Mouse (Mus musculus) lung, embryonic 16.5 days (tissue): ENCODE measurements around the gene Osbpl2. TPM values are rescaled to one million over a fixed set of nuclear protein-coding genes. Genes with fewer than 3 reads are reported as not detected.

Experiments
- ATAC-seq: fragments of 200-750 bp; cut with Nextera tagmentation; 2 replicates; pipeline ENCODE4 v1.8.0; 2017; ENCODE audit warnings: low read depth, mild to moderate bottlenecking, moderate library complexity
- H3K27ac ChIP-seq: fragments of 300-500 bp; sonication (generic); 2 replicates; pipeline ENCODE4 v1.5.1; 2014; ENCODE audit warnings: mild to moderate bottlenecking, control low read depth, low read length
- H3K27me3 ChIP-seq: fragments of 300-500 bp; sonication (generic); 2 replicates; pipeline ENCODE4 v1.6.1; 2014; ENCODE audit warnings: low read depth, low read length, mixed read lengths; ENCODE audit not compliant: control insufficient read depth, insufficient read depth
- H3K36me3 ChIP-seq: fragments of 300-500 bp; sonication (generic); 2 replicates; pipeline ENCODE4 v1.6.1; 2014; ENCODE audit warnings: low read length; ENCODE audit not compliant: control insufficient read depth, insufficient read depth
- H3K4me1 ChIP-seq: fragments of 300-500 bp; sonication (generic); replicated peaks from 2 replicates; pipeline ENCODE4 v1.6.1; 2014; ENCODE audit warnings: low read length, mixed read lengths; ENCODE audit not compliant: control insufficient read depth, insufficient read depth
- H3K4me2 ChIP-seq: fragments of 300-500 bp; sonication (generic); 2 replicates; pipeline ENCODE4 v1.6.1; 2014; ENCODE audit warnings: low read depth, low read length, control low read depth
- H3K4me3 ChIP-seq: fragments of 300-500 bp; sonication (generic); 2 replicates; pipeline ENCODE4 v1.5.1; 2014; ENCODE audit warnings: mild to moderate bottlenecking, low read length, control low read depth
- H3K9ac ChIP-seq: fragments of 300-500 bp; sonication (generic); 2 replicates; pipeline ENCODE4 v1.6.1; 2014; ENCODE audit warnings: low read length, control low read depth
- H3K9me3 ChIP-seq: fragments of 300-500 bp; sonication (generic); 2 replicates; pipeline ENCODE4 v1.6.1; 2016; ENCODE audit warnings: low read length; ENCODE audit not compliant: control insufficient read depth
- WGBS: fragments of 180-500 bp; shearing (Covaris S2); extraction: QIAGEN DNeasy Blood & Tissue Kit; methylation state at CpG from one replicate; pipeline ENCODE4 v1.1.7; 2014; 5-methylcytosine and 5-hydroxymethylcytosine counted together
- polyA plus RNA-seq: library from polyadenylated mRNA; unstranded; fragments of >200 nt; fragmentation: Nextera tagmentation; extraction: Ambion mirVana; gene quantifications from 2 replicates; pipeline ENCODE4 v1.2.1, GENCODE M21; 2015

The Osbpl2 gene
- polyA plus RNA-seq, 1 experiment from 2014 or later, result 29.9 TPM

- H3K36me3 ChIP-seq, result no peaks in the 10 kb centered on the region
Observed at GRCm38 (mm10) chr2:180133911-180134310, 14.8 kb downstream of the Osbpl2 start.

DNA sequence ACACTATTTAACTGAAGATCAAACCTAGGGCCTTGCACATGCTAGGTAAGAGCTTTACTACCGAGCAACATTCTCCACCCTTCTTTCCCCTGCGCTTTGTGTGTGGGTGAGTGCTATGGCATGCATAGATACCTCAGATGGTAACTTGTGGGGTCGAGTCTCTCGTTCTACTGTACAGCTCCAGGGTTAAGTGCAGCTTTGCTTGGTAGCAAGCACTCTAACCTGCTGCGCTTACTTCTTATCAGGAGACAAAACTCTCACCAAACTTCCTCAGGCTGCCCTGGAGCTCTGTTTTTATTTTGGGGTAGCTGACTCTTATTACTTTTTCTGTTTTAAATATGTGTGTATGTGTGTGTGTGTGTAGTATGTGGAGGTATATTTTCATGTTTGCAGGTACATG, 16.3 kb downstream of the Osbpl2 start:
- no peak for ATAC-seq
- no peak overlapping the region for H3K4me2 ChIP-seq
- no peaks in the 10 kb centered on the region for H3K4me1 ChIP-seq
- no peak overlapping the region for H3K4me3 ChIP-seq
- no peak overlapping the region for H3K9ac ChIP-seq
- H3K27me3 ChIP-seq, result no peaks in the 10 kb centered on the region
- WGBS, result 64% methylated on average over 5 of the region's 5 CpGs
- H3K9me3 ChIP-seq, result no peaks in the 10 kb centered on the region
- H3K27ac ChIP-seq, result no peak overlapping the region
- no peaks in the 10 kb centered on the region for H3K36me3 ChIP-seq

More at GRCm38 (mm10) chr2:180133911-180134310, 14.8 kb downstream of the Osbpl2 start:
- WGBS, result 79% methylated on average over 3 of the region's 3 CpGs
- no peaks in the 10 kb centered on the region for H3K27me3 ChIP-seq
- no peak overlapping the region for H3K4me2 ChIP-seq
- H3K9ac ChIP-seq, result no peak overlapping the region
- no peaks in the 10 kb centered on the region for H3K4me1 ChIP-seq
- H3K9me3 ChIP-seq, result no peaks in the 10 kb centered on the region
- ATAC-seq, result no peak
- H3K27ac ChIP-seq, result no peak overlapping the region
- H3K4me3 ChIP-seq, result no peak overlapping the region

GRCm38 (mm10) chr2:180146091-180146490, 27.0 kb downstream of the Osbpl2 start:
- 78% methylated on average over 2 of the region's 2 CpGs for WGBS
- Histone ChIP-seq H3K9ac (no peak overlapping the region), H3K9me3 (no peaks in the 10 kb centered on the region), H3K4me3 (no peak overlapping the region), H3K4me2 (no peak overlapping the region), H3K36me3 (peaks cover 10% of the 10 kb centered on the region), H3K27ac (no peak overlapping the region), H3K27me3 (no peaks in the 10 kb centered on the region), H3K4me1 (no peaks in the 10 kb centered on the region)
- ATAC-seq, result no peak

- H3K36me3 ChIP-seq, result peaks cover 11% of the 10 kb centered on the region
- no peak for ATAC-seq
- no peaks in the 10 kb centered on the region for H3K27me3 ChIP-seq
- H3K4me2 ChIP-seq, result no peak overlapping the region
- H3K9me3 ChIP-seq, result no peaks in the 10 kb centered on the region
- no peak overlapping the region for H3K4me3 ChIP-seq
- no peak overlapping the region for H3K9ac ChIP-seq
- no peaks in the 10 kb centered on the region for H3K4me1 ChIP-seq
- no peak overlapping the region for H3K27ac ChIP-seq
- WGBS, result 88% methylated on average over 6 of the region's 6 CpGs
Observed at GRCm38 (mm10) chr2:180147379-180147778, 28.3 kb downstream of the Osbpl2 start.

- Histone ChIP-seq H3K4me1 (no peaks in the 10 kb centered on the region), H3K9me3 (no peaks in the 10 kb centered on the region), H3K36me3 (peaks cover 13% of the 10 kb centered on the region), H3K4me3 (no peak overlapping the region), H3K4me2 (no peak overlapping the region), H3K9ac (no peak overlapping the region), H3K27me3 (no peaks in the 10 kb centered on the region), H3K27ac (no peak overlapping the region)
- ATAC-seq, result no peak
- WGBS, result 82% methylated on average over 9 of the region's 9 CpGs
Observed at GRCm38 (mm10) chr2:180148551-180148950, 29.4 kb downstream of the Osbpl2 start.

- WGBS, result 76% methylated on average over 3 of the region's 3 CpGs
- no peak for ATAC-seq
- no peaks in the 10 kb centered on the region for H3K9me3 ChIP-seq
- H3K4me1 ChIP-seq, result no peaks in the 10 kb centered on the region
- H3K27me3 ChIP-seq, result no peaks in the 10 kb centered on the region
- no peak overlapping the region for H3K9ac ChIP-seq
- no peak overlapping the region for H3K4me3 ChIP-seq
- no peak overlapping the region for H3K27ac ChIP-seq
- no peak overlapping the region for H3K4me2 ChIP-seq
- peaks cover 28% of the 10 kb centered on the region for H3K36me3 ChIP-seq
Observed at GRCm38 (mm10) chr2:180154796-180155195, 35.7 kb downstream of the Osbpl2 start.

GRCm38 (mm10) chr2:180158627-180159026, 39.5 kb downstream of the Osbpl2 start:
- Histone ChIP-seq H3K4me2 (no peak overlapping the region), H3K27ac (no peak overlapping the region), H3K9me3 (no peaks in the 10 kb centered on the region), H3K4me1 (no peaks in the 10 kb centered on the region), H3K4me3 (no peak overlapping the region), H3K9ac (no peak overlapping the region), H3K36me3 (peaks cover 27% of the 10 kb centered on the region), H3K27me3 (no peaks in the 10 kb centered on the region)
- 94% methylated on average over 3 of the region's 3 CpGs for WGBS
- no peak for ATAC-seq

- Histone ChIP-seq H3K4me3 (no peak overlapping the region), H3K27me3 (no peaks in the 10 kb centered on the region), H3K27ac (no peak overlapping the region), H3K9me3 (no peaks in the 10 kb centered on the region), H3K36me3 (peaks cover 7% of the 10 kb centered on the region), H3K4me2 (no peak overlapping the region), H3K4me1 (no peaks in the 10 kb centered on the region; the same call in 1 of the 2 replicates), H3K9ac (no peak overlapping the region)
- 78% methylated on average over 2 of the region's 2 CpGs for WGBS
- ATAC-seq, result no peak
Observed at GRCm38 (mm10) chr2:180165855-180166254, 46.7 kb downstream of the Osbpl2 start.

DNA sequence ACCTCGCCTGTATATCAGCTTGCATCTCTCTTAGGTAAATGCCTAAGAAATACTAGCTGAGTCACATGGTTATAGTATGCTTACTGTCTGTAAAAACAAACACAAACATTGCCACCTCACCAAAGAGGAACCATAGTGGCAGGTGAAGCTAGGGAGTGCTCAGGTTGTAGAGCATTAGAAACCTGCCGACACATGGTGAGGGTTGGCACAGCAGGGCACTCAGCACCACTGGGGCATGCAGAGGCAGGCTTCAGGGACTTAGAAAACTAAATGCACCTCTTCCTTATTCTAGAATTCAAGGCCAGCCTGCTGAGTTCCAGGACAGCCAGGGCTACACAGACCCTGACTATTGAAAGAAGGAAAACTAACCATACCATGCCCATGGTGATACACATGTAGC, 47.8 kb downstream of the Osbpl2 start:
- Histone ChIP-seq H3K4me1 (no peaks in the 10 kb centered on the region; the same call in 1 of the 2 replicates), H3K9me3 (no peaks in the 10 kb centered on the region), H3K4me2 (no peak overlapping the region), H3K36me3 (peaks cover 4% of the 10 kb centered on the region), H3K4me3 (no peak overlapping the region), H3K9ac (no peak overlapping the region), H3K27ac (no peak overlapping the region), H3K27me3 (no peaks in the 10 kb centered on the region)
- WGBS, result 76% methylated on average over 2 of the region's 2 CpGs
- no peak for ATAC-seq
